Mouse (Mus musculus): Measurements from ENCODE around the gene Camta1. TPM values are rescaled to one million over a fixed set of nuclear protein-coding genes. Genes with fewer than 3 reads are reported as not detected.

Camta1 gene
- total and polyA plus RNA-seq, 2 experiments: 2.7 to 6.1 TPM

- TF ChIP-seq CTCF (IDR thresholded peaks at IDR 0.05; ENCODE audit: low read depth, low read length) (no peak), POLR2A (IDR thresholded peaks at IDR 0.05; ENCODE audit: extremely low read depth, insufficient read depth, low read length) (no peak)
- WGBS: 78% methylated on average over 8 of the region's 8 CpGs
- Histone ChIP-seq H3K4me1 (ENCODE audit: control insufficient read depth, insufficient read depth, low read length) (no peaks in the 10 kb centered on the region), H3K27me3 (ENCODE audit: control insufficient read depth, insufficient read depth, low read length) (0 out of 2 replicates have a peak, but pooled peaks cover 7% of the 10 kb centered on the region), H3K36me3 (ENCODE audit: control insufficient read depth, insufficient read depth, low read length) (no peaks in the 10 kb centered on the region), H3K79me2 (ENCODE audit: control insufficient read depth, insufficient read depth, low read length) (no peaks in the 10 kb centered on the region), H3K27ac (replicated peaks; ENCODE audit: insufficient read depth, low read depth, low read length) (no peak overlapping the region), H3K9ac (ENCODE audit: low read depth, low read length) (no peak overlapping the region), H3K4me3 (ENCODE audit: insufficient read depth, low read depth, low read length) (no peak overlapping the region)
- no peak for DNase-seq (ENCODE audit: extremely low read depth, low read depth, low spot score)
These were observed 726.2 kb downstream of the Camta1 start for GRCm38 (mm10) chr4:151135491-151135890.

GRCm38 (mm10) chr4:151133760-151134159 lies 727.9 kb downstream of the Camta1 start:
- H3K36me3 ChIP-seq (ENCODE audit: control insufficient read depth, insufficient read depth, low read length): no peaks in the 10 kb centered on the region
- no peaks in the 10 kb centered on the region for H3K79me2 ChIP-seq (ENCODE audit: control insufficient read depth, insufficient read depth, low read length)
- DNase-seq (ENCODE audit: extremely low read depth, low read depth, low spot score): no peak
- H3K4me3 ChIP-seq (ENCODE audit: insufficient read depth, low read depth, low read length): no peak overlapping the region
- no peak overlapping the region for H3K27ac ChIP-seq (replicated peaks; ENCODE audit: insufficient read depth, low read depth, low read length)
- 53% methylated on average over 4 of the region's 4 CpGs for WGBS
- H3K27me3 ChIP-seq (ENCODE audit: control insufficient read depth, insufficient read depth, low read length): peaks cover 6% of the 10 kb centered on the region
- H3K4me1 ChIP-seq (ENCODE audit: control insufficient read depth, insufficient read depth, low read length): no peaks in the 10 kb centered on the region
- H3K9ac ChIP-seq (ENCODE audit: low read depth, low read length): no peak overlapping the region
- TF ChIP-seq POLR2A (IDR thresholded peaks at IDR 0.05; ENCODE audit: extremely low read depth, insufficient read depth, low read length) (no peak), CTCF (IDR thresholded peaks at IDR 0.05; ENCODE audit: low read depth, low read length) (no peak)

- Histone ChIP-seq H3K9ac (ENCODE audit: low read depth, low read length) (no peak overlapping the region), H3K4me3 (ENCODE audit: insufficient read depth, low read depth, low read length) (no peak overlapping the region), H3K27me3 (ENCODE audit: control insufficient read depth, insufficient read depth, low read length) (peaks cover 10% of the 10 kb centered on the region), H3K27ac (replicated peaks; ENCODE audit: insufficient read depth, low read depth, low read length) (no peak overlapping the region), H3K36me3 (ENCODE audit: control insufficient read depth, insufficient read depth, low read length) (no peaks in the 10 kb centered on the region), H3K79me2 (ENCODE audit: control insufficient read depth, insufficient read depth, low read length) (no peaks in the 10 kb centered on the region), H3K4me1 (ENCODE audit: control insufficient read depth, insufficient read depth, low read length) (no peaks in the 10 kb centered on the region)
- TF ChIP-seq POLR2A (IDR thresholded peaks at IDR 0.05; ENCODE audit: extremely low read depth, insufficient read depth, low read length) (no peak), CTCF (IDR thresholded peaks at IDR 0.05; ENCODE audit: low read depth, low read length) (no peak)
- 69% methylated on average over 9 of the region's 9 CpGs for WGBS
- no peak for DNase-seq (ENCODE audit: extremely low read depth, low read depth, low spot score)
These were observed 729.2 kb downstream of the Camta1 start for GRCm38 (mm10) chr4:151132493-151132892.

GRCm38 (mm10) chr4:151130756-151131490 lies 730.8 kb downstream of the Camta1 start:
- TF ChIP-seq CTCF (IDR thresholded peaks at IDR 0.05; ENCODE audit: low read depth, low read length) (no peak), POLR2A (IDR thresholded peaks at IDR 0.05; ENCODE audit: extremely low read depth, insufficient read depth, low read length) (no peak)
- Histone ChIP-seq H3K27me3 (ENCODE audit: control insufficient read depth, insufficient read depth, low read length) (peaks cover 10% of the 10 kb centered on the region), H3K9ac (ENCODE audit: low read depth, low read length) (no peak overlapping the region), H3K36me3 (ENCODE audit: control insufficient read depth, insufficient read depth, low read length) (no peaks in the 10 kb centered on the region), H3K4me1 (ENCODE audit: control insufficient read depth, insufficient read depth, low read length) (no peaks in the 10 kb centered on the region), H3K79me2 (ENCODE audit: control insufficient read depth, insufficient read depth, low read length) (no peaks in the 10 kb centered on the region), H3K4me3 (ENCODE audit: insufficient read depth, low read depth, low read length) (no peak overlapping the region), H3K27ac (replicated peaks; ENCODE audit: insufficient read depth, low read depth, low read length) (no peak overlapping the region)
- 66% methylated on average over 9 of the region's 9 CpGs for WGBS
- DNase-seq (ENCODE audit: extremely low read depth, low read depth, low spot score): no peak

GRCm38 (mm10) chr4:151129725-151130557 lies 731.7 kb downstream of the Camta1 start:
- no peak overlapping the region for H3K9ac ChIP-seq (ENCODE audit: low read depth, low read length)
- WGBS: 66% methylated on average over 16 of the region's 16 CpGs
- no peaks in the 10 kb centered on the region for H3K36me3 ChIP-seq (ENCODE audit: control insufficient read depth, insufficient read depth, low read length)
- H3K4me3 ChIP-seq (ENCODE audit: insufficient read depth, low read depth, low read length): no peak overlapping the region
- H3K27me3 ChIP-seq (ENCODE audit: control insufficient read depth, insufficient read depth, low read length): peaks cover 10% of the 10 kb centered on the region
- no peak for DNase-seq (ENCODE audit: extremely low read depth, low read depth, low spot score)
- H3K4me1 ChIP-seq (ENCODE audit: control insufficient read depth, insufficient read depth, low read length): no peaks in the 10 kb centered on the region
- H3K79me2 ChIP-seq (ENCODE audit: control insufficient read depth, insufficient read depth, low read length): no peaks in the 10 kb centered on the region
- TF ChIP-seq CTCF (IDR thresholded peaks at IDR 0.05; ENCODE audit: low read depth, low read length): no peak
- no peak for TF ChIP-seq POLR2A (IDR thresholded peaks at IDR 0.05; ENCODE audit: extremely low read depth, insufficient read depth, low read length)
- no peak overlapping the region for H3K27ac ChIP-seq (replicated peaks; ENCODE audit: insufficient read depth, low read depth, low read length)

All from liver, adult 2 months (tissue).